Mouse (Mus musculus) embryo, embryonic 9.5 days (tissue): Measurements from ENCODE around the gene Atxn7l2.

Source experiments
- DNase-seq: peaks from one replicate; pipeline ENCODE4 v3.0.0-alpha.2; 2017; ENCODE audit errors: extremely low spot score

The Atxn7l2 gene

DNA sequence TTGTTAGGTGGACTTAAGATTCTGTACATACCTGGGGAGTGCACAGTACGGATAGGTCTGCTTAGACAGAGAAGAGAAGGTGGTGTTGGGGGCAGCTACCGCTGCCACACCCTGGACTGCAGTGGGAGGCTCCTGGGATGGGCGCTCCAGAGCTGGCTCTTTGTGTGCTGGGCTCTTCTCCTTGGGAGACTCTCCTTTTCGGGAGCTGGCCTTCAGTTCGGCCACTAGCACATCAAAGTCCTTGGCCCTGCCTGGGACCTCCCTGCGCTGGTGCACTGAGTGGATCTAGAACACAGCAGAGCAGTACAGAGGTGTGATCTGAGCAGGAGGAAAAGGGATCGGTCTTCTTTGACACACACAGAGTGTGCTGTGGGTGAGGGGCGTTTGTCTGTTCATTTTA lies 5.1 kb downstream of the Atxn7l2 start:
- DNase-seq: no peak

DNA sequence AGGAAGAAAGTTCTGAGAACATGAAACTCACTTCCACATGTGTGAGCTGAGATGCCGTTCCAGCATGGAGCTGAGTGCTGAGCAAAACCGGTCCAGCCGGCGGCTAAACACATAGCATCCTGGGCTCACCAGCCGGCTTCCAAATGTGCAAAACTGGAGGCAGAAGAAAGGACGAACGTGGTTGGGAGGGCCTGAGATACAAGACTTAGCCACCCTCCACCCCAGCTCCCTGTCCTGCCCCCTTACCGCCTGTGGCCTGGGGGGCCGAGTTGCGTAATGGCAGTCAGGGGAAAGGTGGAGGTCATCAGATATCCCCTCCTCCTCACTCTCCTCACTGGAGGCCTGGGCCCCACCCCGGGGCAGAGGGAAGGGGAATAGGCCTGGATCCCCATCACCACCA lies 6.3 kb downstream of the Atxn7l2 start:
- no peak for DNase-seq

DNA sequence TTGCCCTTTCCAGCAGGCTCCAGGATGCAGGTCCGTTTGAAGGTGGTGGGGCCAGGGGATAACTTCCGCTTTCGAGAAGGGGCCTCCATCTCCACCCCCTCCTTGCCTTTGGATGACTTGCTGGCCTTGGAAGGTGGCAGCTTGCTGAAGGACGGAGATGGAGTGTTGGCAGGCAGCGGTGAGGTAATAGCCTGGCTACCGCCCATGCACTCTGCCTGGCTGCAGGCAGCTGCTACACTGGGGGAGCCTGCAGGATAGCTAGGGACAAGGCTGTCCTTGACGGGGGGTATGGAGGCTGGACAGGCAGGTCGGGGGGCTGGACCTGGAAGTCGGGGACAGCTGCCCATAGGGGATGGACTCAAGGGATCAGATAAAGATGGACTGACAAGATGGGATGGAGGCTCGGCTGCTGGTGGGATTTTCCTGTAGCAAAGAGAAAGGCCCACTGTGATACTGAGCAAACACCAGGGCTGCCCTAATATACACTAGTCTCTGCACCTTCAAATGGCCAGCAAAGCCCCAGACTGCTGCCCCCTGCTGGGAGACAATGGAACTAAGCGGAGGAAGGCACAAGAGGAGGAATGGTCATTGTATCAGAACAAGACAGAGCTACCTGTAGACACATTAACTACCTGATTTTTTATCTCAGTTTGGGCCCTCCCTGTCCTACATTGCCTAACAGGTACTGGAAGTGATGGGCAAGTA lies 7.0 kb downstream of the Atxn7l2 start:
- DNase-seq: peak; percentile 81

DNA sequence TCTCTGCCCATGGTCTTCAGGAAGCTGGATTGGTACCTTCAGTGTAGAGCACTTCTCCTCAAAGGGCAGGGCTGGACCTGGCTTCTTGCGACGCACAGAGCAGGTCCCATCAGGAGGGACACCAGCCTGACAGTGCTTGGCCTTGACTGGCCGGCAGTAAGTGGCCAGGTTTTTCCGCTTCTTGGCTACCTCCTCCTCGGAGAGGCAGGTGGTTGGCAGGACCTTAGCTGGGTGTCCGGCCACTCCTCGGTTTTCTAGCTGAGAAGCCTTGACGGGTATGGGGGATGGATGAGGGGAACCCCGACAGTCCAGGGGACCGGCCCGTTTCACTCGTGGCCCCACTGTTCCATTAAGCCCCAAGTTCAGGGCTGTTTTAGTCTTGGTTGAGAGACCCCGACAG lies 7.5 kb downstream of the Atxn7l2 start:
- no peak for DNase-seq

DNA sequence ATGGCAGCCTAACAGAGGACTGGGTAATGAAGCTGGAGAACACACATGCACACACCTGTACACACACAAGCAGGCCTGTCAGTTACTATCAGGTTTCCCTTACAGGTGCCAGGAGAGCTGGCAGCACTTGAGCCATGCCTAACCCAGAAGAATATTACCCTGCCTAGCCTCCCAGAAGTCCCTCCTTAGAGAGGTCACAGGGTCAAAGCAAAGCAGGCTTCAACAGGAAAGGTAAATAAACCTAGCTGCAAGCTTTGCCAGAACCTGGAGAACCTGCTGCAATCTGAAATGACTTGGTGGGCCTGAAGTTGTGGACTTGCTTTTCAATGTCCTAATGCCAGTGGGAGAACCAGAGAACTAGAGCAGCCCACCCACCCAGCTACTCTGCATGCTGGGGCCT lies 8.2 kb downstream of the Atxn7l2 start:
- DNase-seq: no peak

DNA sequence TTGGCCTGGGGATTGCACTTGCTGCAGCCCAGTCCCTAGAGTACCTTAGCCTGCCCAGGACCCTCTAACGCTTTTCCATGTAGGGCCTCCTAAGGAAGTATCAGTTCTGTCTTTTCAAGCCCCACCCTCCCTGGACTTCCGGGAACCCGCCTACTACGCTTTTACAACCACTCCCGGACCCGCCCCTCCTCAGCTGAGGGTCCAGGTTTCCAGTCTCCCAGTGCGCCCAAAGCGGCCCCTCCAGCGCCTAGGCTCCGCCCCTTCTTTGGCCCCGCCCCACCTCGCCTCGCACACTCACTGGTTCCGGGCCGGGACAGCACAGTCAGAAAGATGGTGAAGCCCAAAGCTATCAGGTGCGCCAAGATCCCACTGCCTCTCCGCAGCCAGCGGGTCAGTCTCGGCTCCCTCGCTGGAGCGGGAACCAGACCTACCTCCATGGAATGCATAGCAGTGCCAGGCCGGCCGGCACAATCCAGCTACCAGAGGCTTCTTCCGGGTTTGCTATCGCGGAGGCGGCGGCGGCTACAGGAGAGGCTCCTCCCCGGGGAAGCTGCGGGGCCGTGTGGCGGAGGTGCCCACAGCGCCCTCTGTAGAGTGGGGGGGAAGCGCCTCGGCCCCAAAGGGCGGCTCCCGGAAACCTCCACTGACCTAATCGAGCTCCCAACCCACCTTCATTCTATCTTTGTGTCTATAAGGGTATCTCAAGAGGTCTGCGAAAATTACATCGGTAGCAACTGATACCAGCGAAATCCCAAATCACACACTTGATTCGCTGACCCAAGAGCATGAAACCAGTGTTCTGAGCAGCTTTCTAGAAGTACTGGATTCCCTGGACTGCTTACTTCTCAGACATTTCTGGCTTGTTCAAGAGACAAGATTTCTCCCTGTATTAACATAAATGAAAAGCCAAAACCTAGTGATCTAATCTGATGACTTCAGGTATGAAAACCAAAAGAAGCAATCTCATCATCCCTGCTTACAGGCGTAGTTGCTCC lies 10.1 kb downstream of the Atxn7l2 start, which contains the start of gene Cyb561d1:
Cyb561d1 (minus strand) TSS at position 884 of the 995 bp plus-strand sequence.
- peak; percentile 98 for DNase-seq

DNA sequence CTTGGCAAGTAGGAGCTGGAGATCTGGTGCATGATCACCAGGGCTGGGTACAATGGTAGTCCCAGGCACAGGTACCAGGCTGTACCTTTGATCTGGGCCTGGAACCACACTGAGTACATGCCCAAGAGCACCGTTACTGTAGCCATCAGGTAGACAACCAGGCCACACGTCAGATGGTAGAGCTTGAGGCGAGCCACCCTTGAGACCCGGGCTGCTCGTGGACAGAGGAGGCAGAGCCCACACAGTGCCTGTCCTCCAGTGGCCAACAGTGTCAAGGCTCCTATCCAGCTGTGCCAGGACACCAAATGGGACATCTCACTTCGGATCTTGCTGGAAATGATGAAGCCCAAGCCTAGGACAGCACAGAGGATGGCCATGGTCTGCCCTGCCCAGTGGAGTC lies 11.5 kb downstream of the Atxn7l2 start:
- DNase-seq: no peak

DNA sequence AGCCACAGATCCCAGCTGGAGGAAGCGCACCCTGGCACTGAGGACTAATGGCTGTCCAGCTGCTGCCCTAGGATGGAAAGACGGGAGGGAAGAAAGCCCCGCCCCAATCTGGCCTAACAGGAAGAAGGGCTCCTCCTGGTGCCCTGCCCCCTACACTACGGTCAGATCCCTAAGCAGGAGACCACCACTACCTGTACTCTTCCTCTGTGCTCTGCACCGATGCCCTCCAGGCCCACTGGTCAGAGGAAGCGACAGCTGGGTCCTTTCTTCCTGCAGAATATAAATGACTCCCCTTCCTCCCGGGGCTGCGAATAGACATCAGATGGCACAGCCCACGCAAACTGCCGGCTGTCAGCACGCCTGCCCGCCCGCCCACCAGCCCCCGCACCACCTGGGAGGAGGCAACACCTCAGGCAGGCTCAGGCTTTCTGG lies 13.7 kb downstream of the Atxn7l2 start:
- DNase-seq: peak; percentile 52

DNA sequence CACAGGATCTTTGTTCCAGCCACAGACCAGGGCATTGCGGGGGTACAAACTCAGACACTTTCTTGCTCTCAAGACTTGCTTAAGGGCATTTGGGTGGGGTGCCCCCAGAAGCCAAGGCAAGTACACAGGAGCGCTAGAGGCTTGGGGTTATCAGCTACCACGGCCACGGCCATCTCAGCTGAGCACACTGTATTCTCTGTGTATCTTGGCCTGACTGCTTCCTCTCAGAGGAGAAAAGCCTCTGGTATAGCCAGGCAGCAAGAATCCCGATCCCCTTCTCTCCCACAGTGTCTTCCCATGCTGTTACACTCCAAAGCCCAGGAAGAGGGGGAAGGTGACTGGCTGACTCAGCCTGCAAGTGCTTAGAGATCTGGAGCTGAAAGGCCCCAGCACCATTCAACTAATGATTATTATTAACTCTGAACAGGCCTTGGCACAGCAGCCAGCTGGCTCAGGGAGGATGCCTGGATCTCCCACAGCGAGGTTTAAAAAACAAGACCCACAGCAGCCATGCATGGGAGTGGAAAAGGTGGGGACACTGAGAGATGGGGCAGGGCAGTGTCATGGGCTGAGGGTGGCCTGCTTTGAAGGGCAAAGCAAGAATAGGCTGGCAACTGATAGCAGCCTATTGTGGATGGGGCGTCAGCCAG lies 14.7 kb downstream of the Atxn7l2 start:
- DNase-seq: no peak

DNA sequence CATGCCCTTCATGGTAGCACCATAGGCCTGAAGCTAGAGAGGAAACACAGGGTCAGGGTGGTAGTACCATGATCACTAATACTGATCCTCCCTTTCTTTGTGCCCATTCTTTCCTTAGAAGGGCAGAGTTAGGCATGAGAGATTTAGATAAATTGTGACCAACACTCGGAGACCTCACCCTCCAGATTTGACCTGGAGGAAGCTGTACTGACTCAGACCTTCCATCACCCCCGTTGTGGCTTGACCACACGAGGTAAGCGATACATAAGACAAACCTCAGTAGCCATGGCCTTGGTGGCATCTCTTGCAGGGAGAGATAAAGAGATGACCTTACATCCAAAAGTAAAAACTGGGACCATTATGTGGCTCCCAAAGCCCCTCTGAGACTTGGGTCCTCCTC lies 15.4 kb downstream of the Atxn7l2 start:
- DNase-seq: no peak

DNA sequence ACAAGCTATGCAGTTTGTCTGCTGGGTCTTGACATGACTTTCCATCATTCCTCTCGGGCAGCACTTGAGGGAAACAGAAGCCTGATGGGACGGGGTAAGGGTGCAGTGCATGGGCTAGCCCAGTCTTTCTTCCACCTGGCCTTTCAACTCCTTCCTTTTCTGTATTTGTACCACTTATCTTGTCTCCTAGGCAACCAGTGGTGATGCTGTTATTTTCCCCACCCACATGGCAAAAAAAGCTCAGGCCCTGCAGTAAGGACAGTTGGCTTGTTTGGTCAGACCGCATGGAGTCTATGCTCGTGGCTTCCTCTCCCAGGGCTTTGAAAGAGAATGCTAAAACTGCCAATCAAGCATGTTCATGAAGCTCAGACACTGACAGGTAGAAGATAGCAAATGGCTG lies 17.0 kb downstream of the Atxn7l2 start:
- no peak for DNase-seq

DNA sequence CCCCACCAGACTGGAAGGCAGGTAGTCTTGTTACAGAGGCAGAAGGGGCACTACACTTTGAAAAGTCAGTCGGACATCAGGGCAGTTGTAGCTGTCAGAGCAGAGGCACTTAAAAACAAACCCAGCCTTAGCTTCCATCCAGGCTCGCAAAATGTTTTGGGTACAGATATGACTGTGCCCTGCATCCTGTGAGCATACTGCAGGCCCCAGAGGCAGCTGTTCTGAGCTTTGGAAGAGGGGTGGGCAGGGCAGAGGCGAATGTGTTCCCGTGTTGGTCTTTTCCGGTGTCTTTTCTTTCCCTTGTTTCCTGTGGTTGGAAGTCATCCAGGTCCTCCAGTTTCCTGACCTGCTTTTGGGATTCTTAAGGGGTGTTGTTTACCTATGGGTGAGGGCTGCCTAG lies 20.8 kb downstream of the Atxn7l2 start:
- DNase-seq: no peak

DNA sequence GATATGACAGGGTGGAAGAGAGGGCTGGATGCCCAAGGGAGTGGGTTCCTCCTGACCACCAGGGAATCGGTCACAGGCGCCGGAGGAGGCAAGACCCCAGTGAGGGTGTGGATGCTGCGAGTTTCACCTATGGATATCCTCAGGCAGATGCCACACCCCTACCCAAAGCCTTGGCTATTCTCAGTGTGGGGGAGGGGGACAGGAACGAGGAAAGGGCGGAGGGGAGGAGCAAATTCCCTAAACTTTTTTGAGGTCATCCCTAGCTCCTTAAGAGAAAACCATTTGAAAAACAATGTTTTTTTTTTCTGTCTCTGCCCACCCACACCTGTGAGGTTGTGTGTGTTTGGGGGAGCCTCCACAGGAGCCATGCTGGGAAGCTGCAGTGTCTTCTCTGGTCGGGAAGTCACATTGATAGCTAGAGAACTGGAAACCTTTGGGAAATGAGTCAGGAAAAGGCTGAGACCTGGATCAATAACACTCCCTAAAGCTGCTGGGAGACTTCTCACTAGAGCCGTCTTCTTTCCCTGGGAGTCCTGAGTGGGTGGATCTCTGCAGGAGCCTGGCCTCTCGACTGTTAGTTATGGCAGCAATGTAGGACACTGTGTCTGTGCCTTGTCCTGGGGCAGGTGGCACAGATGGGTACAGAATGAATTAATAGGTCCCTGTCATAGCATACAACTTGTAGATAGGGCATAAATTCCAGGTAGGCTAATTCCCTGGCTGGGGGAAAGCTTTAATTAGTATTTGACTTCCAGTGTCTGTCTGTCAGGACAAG lies 21.8 kb downstream of the Atxn7l2 start:
- no peak for DNase-seq

DNA sequence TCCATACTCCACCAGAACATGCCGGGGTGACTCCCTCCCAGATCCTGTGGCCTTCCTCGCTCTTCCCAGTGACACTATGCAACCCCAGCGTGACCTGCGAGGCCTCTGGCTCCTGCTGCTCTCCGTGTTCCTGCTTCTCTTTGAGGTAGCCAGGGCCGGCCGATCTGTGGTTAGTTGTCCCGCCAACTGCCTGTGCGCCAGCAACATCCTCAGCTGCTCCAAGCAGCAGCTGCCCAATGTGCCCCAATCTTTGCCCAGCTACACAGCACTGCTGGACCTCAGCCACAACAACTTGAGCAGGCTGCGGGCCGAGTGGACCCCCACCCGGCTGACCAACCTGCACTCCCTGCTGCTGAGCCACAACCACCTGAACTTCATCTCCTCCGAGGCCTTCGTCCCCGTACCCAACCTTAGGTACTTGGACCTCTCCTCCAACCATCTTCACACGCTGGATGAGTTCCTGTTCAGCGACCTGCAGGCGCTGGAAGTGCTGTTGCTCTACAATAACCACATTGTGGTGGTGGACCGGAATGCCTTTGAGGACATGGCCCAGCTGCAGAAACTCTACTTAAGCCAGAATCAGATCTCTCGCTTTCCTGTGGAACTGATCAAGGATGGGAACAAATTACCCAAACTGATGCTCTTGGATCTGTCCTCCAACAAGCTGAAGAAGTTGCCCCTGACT lies 23.5 kb downstream of the Atxn7l2 start:
- no peak for DNase-seq

DNA sequence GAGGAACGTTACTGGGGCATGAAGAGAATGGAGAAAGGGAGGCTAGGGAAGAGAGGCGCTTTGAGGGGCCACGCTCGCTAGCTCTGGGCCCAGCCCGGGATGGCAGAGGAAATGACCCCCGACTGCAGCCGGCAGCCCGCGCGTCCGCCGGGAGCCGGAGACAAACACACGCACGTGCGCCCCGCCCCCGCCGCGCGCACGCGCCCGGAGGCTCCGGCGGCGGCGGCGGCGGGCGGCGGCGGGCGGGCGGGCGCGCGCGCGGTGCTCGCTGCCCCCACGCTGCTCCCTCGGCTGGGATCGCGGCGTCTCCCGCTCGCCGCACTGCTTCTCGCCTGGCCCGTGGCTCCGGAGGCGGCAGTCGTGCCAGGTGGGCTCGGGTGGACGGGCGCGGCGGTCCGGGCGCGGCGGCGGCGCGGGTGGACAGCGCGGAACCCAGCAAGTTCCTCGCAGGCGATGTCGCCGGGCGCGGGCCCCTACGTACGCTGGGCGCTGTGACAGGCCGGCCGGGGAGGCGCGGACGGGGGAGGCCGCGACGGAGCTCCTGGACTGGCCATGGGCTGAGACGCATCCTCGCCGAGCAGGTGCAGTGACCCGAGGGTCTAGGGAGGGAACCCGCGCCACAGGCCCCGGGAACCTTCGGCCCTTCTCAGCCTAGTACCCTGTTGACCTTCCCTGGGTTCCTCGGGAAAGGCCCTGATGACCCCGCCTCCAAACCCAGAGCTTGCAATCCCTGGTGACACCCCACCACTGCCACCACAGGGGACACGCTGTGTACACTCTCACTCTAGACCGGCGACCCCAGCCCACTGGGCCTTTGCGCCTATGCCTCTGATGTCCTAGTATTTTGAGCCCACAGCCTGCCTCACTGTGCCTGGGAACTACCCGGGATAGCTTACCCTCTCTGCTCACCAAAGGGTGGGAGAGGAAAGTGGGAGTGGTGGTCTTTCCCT lies 24.4 kb downstream of the Atxn7l2 start, which contains the start of gene Amigo1:
Amigo1 (plus strand) TSS at position 238 of the 950 bp plus-strand sequence.
- peak; percentile 59 for DNase-seq

DNA sequence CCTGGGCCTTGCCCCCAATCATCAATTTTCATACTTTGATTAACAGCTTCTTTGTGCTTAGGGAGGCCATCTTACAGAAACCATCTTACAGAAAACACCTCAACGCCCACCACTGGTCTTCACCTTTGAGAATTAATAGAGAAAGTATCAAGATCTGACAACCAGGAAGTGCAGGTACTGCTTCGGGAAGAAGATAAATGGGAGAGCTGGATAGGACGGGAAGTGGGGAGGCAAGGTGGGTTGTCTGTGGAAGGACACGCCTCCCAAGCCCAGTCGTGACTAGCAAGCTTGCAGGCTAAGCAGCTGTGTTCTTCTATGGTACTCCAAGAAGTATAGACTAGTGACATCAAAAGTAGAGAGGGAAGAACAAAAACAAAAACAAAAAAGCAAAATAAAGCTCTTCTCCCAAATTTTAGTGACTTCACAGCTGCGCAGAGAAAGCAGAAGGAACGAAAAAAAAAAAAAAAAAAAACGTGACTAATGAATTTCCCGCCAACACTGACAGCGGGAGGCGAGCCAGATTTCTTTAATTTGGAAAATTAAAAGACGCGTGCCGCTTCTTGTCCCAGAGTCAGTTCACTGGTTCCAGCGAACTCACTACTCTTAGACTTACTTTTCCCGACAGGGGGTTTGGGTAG lies 25.2 kb downstream of the Atxn7l2 start:
- DNase-seq: no peak

DNA sequence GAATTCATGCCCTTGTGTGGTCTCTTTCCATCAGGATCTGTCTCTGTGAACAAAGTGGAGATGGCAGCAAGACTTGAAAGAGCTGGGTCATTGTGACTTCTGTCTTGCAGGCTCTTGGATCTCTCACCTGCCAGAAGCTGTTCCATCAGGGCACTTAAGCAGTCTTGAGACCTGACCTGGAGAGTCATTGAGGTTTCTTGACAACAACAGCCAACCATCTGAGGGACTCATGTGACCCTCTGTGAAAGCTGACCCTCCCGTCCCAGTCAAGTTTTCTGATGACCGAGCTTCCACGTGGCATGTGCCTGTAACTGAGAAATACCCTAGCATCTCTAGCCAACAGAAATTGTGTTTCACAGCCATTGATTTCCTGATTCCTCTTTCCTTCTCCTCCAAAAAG lies 26.0 kb downstream of the Atxn7l2 start:
- DNase-seq: no peak

DNA sequence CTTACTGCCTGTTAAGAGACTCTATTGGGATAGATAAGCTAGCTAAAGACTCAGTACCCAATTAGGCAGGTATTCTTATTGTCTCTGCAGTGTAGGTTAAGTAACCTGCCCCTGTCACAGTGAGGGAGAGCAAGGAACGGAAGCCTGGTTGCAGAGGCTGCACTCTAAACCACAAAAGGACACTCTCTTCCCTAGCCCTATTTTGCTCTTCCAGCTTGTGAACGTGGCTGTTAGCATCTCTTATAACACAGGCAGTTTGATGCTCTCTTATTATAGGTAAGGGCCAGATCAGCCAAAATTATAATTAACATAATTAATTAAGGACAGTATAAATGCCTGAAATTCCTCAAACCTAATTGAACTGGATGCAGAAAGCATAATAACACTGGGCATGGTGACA lies 30.2 kb downstream of the Atxn7l2 start:
- DNase-seq: no peak
